Mouse (Mus musculus) liver, adult (tissue): ENCODE measurements around the gene Scgb1b27.
"Not testable (repeated sequence)": the region's sequence is repeated elsewhere in the genome, so short reads cannot be mapped to it uniquely, and the experiment has no call there.

ENCODE experiments used
- GATA4 ChIP-seq: IDR thresholded peaks from 2 replicates; pipeline ENCODE4 v1.6.1; 2014; ENCODE audit warnings: mild to moderate bottlenecking, low read length; ENCODE audit not compliant: insufficient replicate concordance

The Scgb1b27 gene

GRCm38 (mm10) chr7:34021183-34021582 is at the start of gene Scgb1b27:
Gene Scgb1b27, plus strand, starts transcription at chr7:34021483.
- TF ChIP-seq GATA4 = not testable (repeated sequence)

GRCm38 (mm10) chr7:34013842-34014241 is 7.4 kb upstream of the Scgb1b27 start, which contains the start of gene Scgb2b27:
Gene Scgb2b27, minus strand, starts transcription at chr7:34013942.
- no peak for TF ChIP-seq GATA4

GRCm38 (mm10) chr7:34025641-34026040 is 4.4 kb downstream of the Scgb1b27 start:
- TF ChIP-seq GATA4 = no peak

- TF ChIP-seq GATA4 = no peak
Measured at GRCm38 (mm10) chr7:34030026-34030425, 8.7 kb downstream of the Scgb1b27 start.
